Mouse (Mus musculus): Measurements from ENCODE around the gene Ppp3ca. TPM values are rescaled to one million over a fixed set of nuclear protein-coding genes. Genes with fewer than 3 reads are reported as not detected.

Gene Ppp3ca
- polyA plus RNA-seq, 1 experiment: 23.0 TPM

- H3K4me3 ChIP-seq (ENCODE audit: extremely low read depth, insufficient read depth, insufficient read length): no peak overlapping the region
- peaks cover 25% of the 10 kb centered on the region; the same call in 1 of the 2 replicates for H3K4me1 ChIP-seq (ENCODE audit: control insufficient read depth, insufficient read depth, insufficient read length)
- TF ChIP-seq POLR2A (IDR thresholded peaks at IDR 0.05; ENCODE audit: low read depth, low read length) (no peak), CTCF (IDR thresholded peaks at IDR 0.05; ENCODE audit: extremely low read depth, insufficient read depth, insufficient read length, insufficient replicate concordance) (no peak)
- 33% methylated on average over 1 of the region's 1 CpGs for WGBS
- no peak for DNase-seq (ENCODE audit: low read depth in 1 of 2, low spot score in 2 of 2)
- no peaks in the 10 kb centered on the region for H3K36me3 ChIP-seq (ENCODE audit: control insufficient read depth, insufficient read depth, low read length)
- peak overlapping the region; percentile 28; the same call in 1 of the 2 replicates for H3K27ac ChIP-seq (ENCODE audit: insufficient read depth, low read length)
- H3K27me3 ChIP-seq (ENCODE audit: control insufficient read depth, insufficient read depth, low read length): no peaks in the 10 kb centered on the region
These were observed 38.3 kb downstream of the Ppp3ca start for GRCm38 (mm10) chr3:136708230-136708629.

- no peak overlapping the region for H3K27ac ChIP-seq (ENCODE audit: insufficient read depth, low read length)
- TF ChIP-seq POLR2A (IDR thresholded peaks at IDR 0.05; ENCODE audit: low read depth, low read length): no peak
- no peak for TF ChIP-seq CTCF (IDR thresholded peaks at IDR 0.05; ENCODE audit: extremely low read depth, insufficient read depth, insufficient read length, insufficient replicate concordance)
- DNase-seq (ENCODE audit: low read depth in 1 of 2, low spot score in 2 of 2): no peak
- peaks cover 21% of the 10 kb centered on the region; the same call in 1 of the 2 replicates for H3K4me1 ChIP-seq (ENCODE audit: control insufficient read depth, insufficient read depth, insufficient read length)
- no peaks in the 10 kb centered on the region for H3K27me3 ChIP-seq (ENCODE audit: control insufficient read depth, insufficient read depth, low read length)
- WGBS: 53% methylated on average over 10 of the region's 10 CpGs
- H3K36me3 ChIP-seq (ENCODE audit: control insufficient read depth, insufficient read depth, low read length): no peaks in the 10 kb centered on the region
- H3K4me3 ChIP-seq (ENCODE audit: extremely low read depth, insufficient read depth, insufficient read length): no peak overlapping the region
These were observed 40.5 kb downstream of the Ppp3ca start for GRCm38 (mm10) chr3:136710310-136710906.

- Histone ChIP-seq H3K4me1 (ENCODE audit: control insufficient read depth, insufficient read depth, insufficient read length) (peaks cover 12% of the 10 kb centered on the region; the same call in 1 of the 2 replicates), H3K27ac (ENCODE audit: insufficient read depth, low read length) (no peak overlapping the region), H3K4me3 (ENCODE audit: extremely low read depth, insufficient read depth, insufficient read length) (no peak overlapping the region), H3K36me3 (ENCODE audit: control insufficient read depth, insufficient read depth, low read length) (no peaks in the 10 kb centered on the region), H3K27me3 (ENCODE audit: control insufficient read depth, insufficient read depth, low read length) (no peaks in the 10 kb centered on the region)
- WGBS: 87% methylated on average over 4 of the region's 4 CpGs
- no peak for TF ChIP-seq POLR2A (IDR thresholded peaks at IDR 0.05; ENCODE audit: low read depth, low read length)
- no peak for TF ChIP-seq CTCF (IDR thresholded peaks at IDR 0.05; ENCODE audit: extremely low read depth, insufficient read depth, insufficient read length, insufficient replicate concordance)
- no peak for DNase-seq (ENCODE audit: low read depth in 1 of 2, low spot score in 2 of 2)
These were observed 44.5 kb downstream of the Ppp3ca start for GRCm38 (mm10) chr3:136714307-136715039.

GRCm38 (mm10) chr3:136716247-136716646 is 46.3 kb downstream of the Ppp3ca start:
- Histone ChIP-seq H3K27ac (ENCODE audit: insufficient read depth, low read length) (no peak overlapping the region), H3K27me3 (ENCODE audit: control insufficient read depth, insufficient read depth, low read length) (no peaks in the 10 kb centered on the region), H3K4me1 (ENCODE audit: control insufficient read depth, insufficient read depth, insufficient read length) (peaks cover 8% of the 10 kb centered on the region; the same call in 1 of the 2 replicates), H3K4me3 (ENCODE audit: extremely low read depth, insufficient read depth, insufficient read length) (no peak overlapping the region), H3K36me3 (ENCODE audit: control insufficient read depth, insufficient read depth, low read length) (no peaks in the 10 kb centered on the region)
- TF ChIP-seq CTCF (IDR thresholded peaks at IDR 0.05; ENCODE audit: extremely low read depth, insufficient read depth, insufficient read length, insufficient replicate concordance) (no peak), POLR2A (IDR thresholded peaks at IDR 0.05; ENCODE audit: low read depth, low read length) (no peak)
- 90% methylated on average over 6 of the region's 6 CpGs for WGBS
- DNase-seq (ENCODE audit: low read depth in 1 of 2, low spot score in 2 of 2): no peak

GRCm38 (mm10) chr3:136718412-136718811 is 48.5 kb downstream of the Ppp3ca start:
- no peaks in the 10 kb centered on the region for H3K36me3 ChIP-seq (ENCODE audit: control insufficient read depth, insufficient read depth, low read length)
- peaks cover 8% of the 10 kb centered on the region for H3K4me1 ChIP-seq (ENCODE audit: control insufficient read depth, insufficient read depth, insufficient read length)
- H3K27ac ChIP-seq (ENCODE audit: insufficient read depth, low read length): peak overlapping the region; percentile 6; the same call in 1 of the 2 replicates
- TF ChIP-seq POLR2A (IDR thresholded peaks at IDR 0.05; ENCODE audit: low read depth, low read length) (no peak), CTCF (IDR thresholded peaks at IDR 0.05; ENCODE audit: extremely low read depth, insufficient read depth, insufficient read length, insufficient replicate concordance) (no peak)
- H3K4me3 ChIP-seq (ENCODE audit: extremely low read depth, insufficient read depth, insufficient read length): no peak overlapping the region
- no peak for DNase-seq (ENCODE audit: low read depth in 1 of 2, low spot score in 2 of 2)
- WGBS: 62% methylated on average over 5 of the region's 5 CpGs
- no peaks in the 10 kb centered on the region for H3K27me3 ChIP-seq (ENCODE audit: control insufficient read depth, insufficient read depth, low read length)

GRCm38 (mm10) chr3:136721241-136721640 is 51.3 kb downstream of the Ppp3ca start:
- no peaks in the 10 kb centered on the region for H3K27me3 ChIP-seq (ENCODE audit: control insufficient read depth, insufficient read depth, low read length)
- no peaks in the 10 kb centered on the region for H3K36me3 ChIP-seq (ENCODE audit: control insufficient read depth, insufficient read depth, low read length)
- DNase-seq (ENCODE audit: low read depth in 1 of 2, low spot score in 2 of 2): no peak
- H3K27ac ChIP-seq (ENCODE audit: insufficient read depth, low read length): no peak overlapping the region
- peaks cover 19% of the 10 kb centered on the region for H3K4me1 ChIP-seq (ENCODE audit: control insufficient read depth, insufficient read depth, insufficient read length)
- 91% methylated on average over 4 of the region's 4 CpGs for WGBS
- H3K4me3 ChIP-seq (ENCODE audit: extremely low read depth, insufficient read depth, insufficient read length): no peak overlapping the region
- no peak for TF ChIP-seq POLR2A (IDR thresholded peaks at IDR 0.05; ENCODE audit: low read depth, low read length)
- TF ChIP-seq CTCF (IDR thresholded peaks at IDR 0.05; ENCODE audit: extremely low read depth, insufficient read depth, insufficient read length, insufficient replicate concordance): no peak
